Mouse (Mus musculus): ENCODE data around the gene Mettl9.

The Mettl9 gene

DNA sequence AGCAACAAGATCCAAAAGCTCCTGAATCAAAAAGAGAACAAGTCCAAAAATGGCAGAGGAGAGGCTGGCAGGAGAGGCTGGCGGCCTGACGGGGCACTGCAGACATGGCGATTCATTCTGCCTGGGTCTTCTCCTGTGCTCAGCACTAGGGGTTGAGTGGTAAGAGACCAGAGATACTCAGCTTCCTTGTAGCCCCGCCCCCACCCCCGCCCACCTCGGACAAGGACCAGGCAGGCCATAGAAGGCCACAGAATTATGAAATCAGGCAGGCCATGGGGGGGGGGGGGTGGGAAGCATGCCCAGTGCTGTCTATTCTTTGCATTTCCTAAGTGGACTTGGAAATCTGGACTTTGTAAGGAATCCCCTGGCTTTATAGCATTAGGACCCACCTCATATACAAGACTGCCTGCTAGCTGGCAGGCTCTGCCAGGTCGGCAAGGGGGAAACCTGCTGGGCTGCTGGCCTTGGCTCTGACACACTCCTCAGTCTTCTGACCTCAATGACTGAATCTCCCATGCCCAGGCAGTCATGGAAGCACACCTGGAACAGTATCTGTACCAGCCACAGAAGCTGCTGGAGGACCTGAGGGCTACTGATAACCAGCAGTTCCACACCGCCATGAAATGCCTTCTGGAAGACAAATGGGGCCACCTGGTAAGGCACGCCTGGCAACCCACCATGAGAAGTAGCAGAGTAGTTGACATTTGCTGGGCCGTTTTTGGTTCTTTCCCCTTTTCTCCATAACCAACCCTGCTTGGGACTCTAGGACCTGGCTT, 64.6 kb downstream of the Mettl9 start:
- no peak for DNase-seq (ENCODE audit: low spot score)

DNA sequence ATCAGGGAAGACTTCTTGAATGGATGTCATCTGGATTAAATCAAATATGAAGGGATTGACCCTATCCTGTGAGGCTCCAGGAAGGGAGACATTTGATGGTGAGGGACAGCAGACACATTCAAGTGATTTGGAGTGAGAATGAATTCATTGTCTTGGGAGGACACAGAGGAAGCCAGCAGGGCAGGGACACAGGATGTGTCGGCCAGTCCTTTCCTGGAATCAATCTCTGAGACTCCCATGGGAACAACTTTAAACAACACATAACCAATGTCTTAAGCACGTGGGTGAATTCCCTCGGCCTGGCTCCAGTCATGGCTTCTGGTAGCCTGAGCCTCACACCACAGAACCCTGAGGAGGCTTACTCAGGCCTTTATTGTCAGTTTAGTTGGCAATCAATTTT, 73.6 kb downstream of the Mettl9 start:
- no peak for DNase-seq (ENCODE audit: low spot score)

DNA sequence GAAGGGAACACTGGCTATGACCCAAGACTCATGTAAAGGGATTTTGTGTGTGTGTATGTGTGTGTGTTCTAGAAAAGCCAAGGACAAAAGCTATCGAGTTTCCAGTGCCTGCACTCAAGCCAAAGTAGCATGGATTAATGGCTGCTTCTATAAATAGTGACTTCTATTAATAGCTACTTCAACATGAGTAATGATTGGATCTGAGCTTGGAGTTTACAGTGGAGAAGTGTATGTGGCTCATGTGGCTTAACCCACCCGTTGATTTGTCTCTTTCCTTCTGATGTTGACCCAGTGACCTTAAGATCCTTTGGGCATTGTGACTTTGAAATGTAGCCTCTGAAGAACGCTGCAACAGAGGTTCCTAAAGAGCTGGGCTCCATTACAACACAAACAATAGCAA, 77.1 kb downstream of the Mettl9 start:
- no peak for DNase-seq (ENCODE audit: low spot score)

DNA sequence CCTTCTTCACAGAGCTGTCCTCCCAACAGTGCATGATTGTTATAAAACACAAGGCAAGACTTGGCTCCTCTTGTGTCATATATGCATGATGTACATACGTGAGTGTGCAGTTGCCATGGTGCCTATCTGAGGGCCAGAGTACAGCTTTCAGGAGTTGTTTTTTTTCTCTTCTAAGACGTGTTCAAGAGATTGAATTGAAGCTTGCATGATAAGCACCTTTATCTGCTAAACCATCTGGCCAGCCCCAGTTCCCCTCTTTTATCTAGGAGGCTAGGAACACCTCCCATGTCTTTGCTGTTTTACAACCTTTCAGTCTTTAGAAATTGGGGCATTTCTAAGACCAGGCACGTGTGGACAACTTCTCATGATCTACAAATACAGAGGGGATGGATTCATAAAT, 77.5 kb downstream of the Mettl9 start:
- no peak for DNase-seq (ENCODE audit: low spot score)

DNA sequence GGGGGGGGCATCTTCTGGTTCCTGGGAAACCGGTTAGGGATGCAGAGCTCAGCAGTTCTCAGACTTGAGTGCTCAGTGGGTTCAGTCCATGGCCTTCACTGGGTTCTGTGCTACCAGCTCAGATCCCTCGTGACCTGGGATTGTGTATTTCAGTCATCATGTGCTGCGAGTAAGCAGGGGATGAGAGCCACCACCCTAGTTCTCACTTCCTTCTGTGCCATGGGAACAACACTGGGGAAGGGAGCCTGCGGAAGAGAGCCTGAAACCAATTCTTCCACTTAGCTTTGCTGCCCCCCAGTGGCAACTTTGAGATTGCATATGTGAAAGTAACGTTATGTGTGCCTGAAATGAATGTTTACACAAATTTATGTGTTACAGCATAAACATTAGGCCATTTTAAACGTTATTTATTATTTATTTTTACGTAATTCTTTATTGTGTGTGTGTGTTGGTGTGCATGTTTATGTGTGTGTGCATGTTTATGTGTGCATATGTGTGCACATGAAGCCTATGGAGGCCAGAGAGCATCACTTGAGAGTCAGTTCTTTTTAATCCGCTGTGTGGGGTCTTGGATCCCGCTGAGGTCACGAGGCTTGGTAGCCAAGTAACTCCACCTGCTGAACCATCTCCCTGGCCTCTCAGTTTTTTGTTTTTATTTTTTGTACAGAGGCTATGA, 86.0 kb downstream of the Mettl9 start:
- DNase-seq (ENCODE audit: low spot score) = peak; percentile 88

All from layer of hippocampus, adult 9-10 months (tissue).